Mouse (Mus musculus) kidney, postnatal 0 days (tissue): ENCODE results near the gene Samd14. TPM values are rescaled to one million over a fixed set of nuclear protein-coding genes. Genes with fewer than 3 reads are reported as not detected.

Experiments used
- ATAC-seq: fragments of 200-750 bp; cut with Nextera tagmentation; replicated peaks from 2 replicates; pipeline ENCODE4 v1.8.0; 2017; ENCODE audit warnings: low read depth, moderate number of reproducible peaks, moderate TSS enrichment, moderate library complexity; ENCODE audit not compliant: low FRiP score
- DNase-seq: peaks from one replicate; pipeline ENCODE4 v3.0.0-alpha.2; 2016; ENCODE audit warnings: low spot score
- H3K27ac ChIP-seq: fragments of 300-500 bp; sonication (generic); 2 replicates; pipeline ENCODE4 v1.5.1; 2014; ENCODE audit warnings: mild to moderate bottlenecking
- H3K27me3 ChIP-seq: fragments of 300-500 bp; sonication (generic); 2 replicates; pipeline ENCODE4 v1.6.1; 2014; ENCODE audit warnings: low read length, mixed read lengths; ENCODE audit not compliant: insufficient read depth
- H3K36me3 ChIP-seq: fragments of 300-500 bp; sonication (generic); 2 replicates; pipeline ENCODE4 v1.6.1; 2014; ENCODE audit warnings: low read length, mixed read lengths; ENCODE audit not compliant: insufficient read depth
- H3K4me1 ChIP-seq: fragments of 300-500 bp; sonication (generic); replicated peaks from 2 replicates; pipeline ENCODE4 v1.6.1; 2014; ENCODE audit warnings: antibody characterized with exemption, low read length, mixed read lengths; ENCODE audit not compliant: insufficient read depth
- H3K4me2 ChIP-seq: fragments of 300-500 bp; sonication (generic); 2 replicates; pipeline ENCODE4 v1.6.1; 2014; ENCODE audit warnings: mild to moderate bottlenecking, low read length, moderate library complexity, mixed read lengths
- H3K4me3 ChIP-seq: fragments of 300-500 bp; sonication (generic); replicated peaks from 2 replicates; pipeline ENCODE4 v1.5.1; 2014; ENCODE audit warnings: low read depth, low read length
- H3K9ac ChIP-seq: fragments of 300-500 bp; sonication (generic); 2 replicates; pipeline ENCODE4 v1.6.1; 2014; ENCODE audit warnings: low read depth, low read length
- H3K9me3 ChIP-seq: fragments of 300-500 bp; sonication (generic); replicated peaks from 2 replicates; pipeline ENCODE4 v1.6.1; 2016; ENCODE audit warnings: low read length, inconsistent platforms, mixed read lengths
- CTCF ChIP-seq: IDR thresholded peaks from 2 replicates; pipeline ENCODE4 v1.5.1; 2016; ENCODE audit warnings: antibody characterized with exemption, low read depth, mild to moderate bottlenecking, moderate library complexity
- WGBS: fragments of 180-500 bp; shearing (Covaris S2); extraction: QIAGEN DNeasy Blood & Tissue Kit; methylation state at CpG from one replicate; pipeline ENCODE4 v1.1.7; 2014; 5-methylcytosine and 5-hydroxymethylcytosine counted together
- polyA plus RNA-seq: library from polyadenylated mRNA; unstranded; fragments of >200 nt; fragmentation: Nextera tagmentation; extraction: Ambion mirVana; gene quantifications from 2 replicates; pipeline ENCODE4 v1.2.1, GENCODE M21; 2015

Samd14 gene
- polyA plus RNA-seq, 1 experiment from 2014 or later: 13.1 TPM

- Histone ChIP-seq H3K9me3 (no peaks in the 10 kb centered on the region), H3K27me3 (no peaks in the 10 kb centered on the region), H3K9ac (no peak overlapping the region; the same call in 1 of the 2 replicates), H3K27ac (no peak overlapping the region), H3K4me2 (no peak overlapping the region), H3K4me3 (no peak overlapping the region), H3K36me3 (0 out of 2 replicates have a peak, but pooled peaks cover 2% of the 10 kb centered on the region), H3K4me1 (peaks cover 25% of the 10 kb centered on the region)
- WGBS: 54% methylated on average over 3 of the region's 3 CpGs
- ATAC-seq (no peak), DNase-seq (no peak)
- TF ChIP-seq CTCF: no peak
Observed at GRCm38 (mm10) chr11:95012487-95012886, 2.8 kb downstream of the Samd14 start.

- no peak for DNase-seq
- no peak for ATAC-seq
- H3K4me2 ChIP-seq: no peak overlapping the region
- no peak for TF ChIP-seq CTCF
- 0 out of 2 replicates have a peak, but pooled peaks cover 14% of the 10 kb centered on the region for H3K4me1 ChIP-seq
- H3K9ac ChIP-seq: no peak overlapping the region
- WGBS: 88% methylated on average over 3 of the region's 3 CpGs
- H3K27me3 ChIP-seq: no peaks in the 10 kb centered on the region
- no peak overlapping the region for H3K4me3 ChIP-seq
- 0 out of 2 replicates have a peak, but pooled peaks cover 2% of the 10 kb centered on the region for H3K36me3 ChIP-seq
- no peak overlapping the region for H3K27ac ChIP-seq
- no peaks in the 10 kb centered on the region for H3K9me3 ChIP-seq
Observed at GRCm38 (mm10) chr11:95015484-95015883, 5.8 kb downstream of the Samd14 start.

- Histone ChIP-seq H3K36me3 (peaks cover 14% of the 10 kb centered on the region; the same call in 1 of the 2 replicates), H3K27me3 (no peaks in the 10 kb centered on the region), H3K9ac (no peak overlapping the region), H3K27ac (no peak overlapping the region), H3K4me3 (no peak overlapping the region), H3K4me2 (no peak overlapping the region), H3K9me3 (no peaks in the 10 kb centered on the region), H3K4me1 (peaks cover 21% of the 10 kb centered on the region; the same call in 1 of the 2 replicates)
- WGBS: 86% methylated on average over 10 of the region's 10 CpGs
- no peak for ATAC-seq
- no peak for DNase-seq
- peak; percentile 56 for TF ChIP-seq CTCF
Observed at GRCm38 (mm10) chr11:95022237-95022992, 12.7 kb downstream of the Samd14 start.

- Histone ChIP-seq H3K4me3 (no peak overlapping the region), H3K4me1 (peaks cover 21% of the 10 kb centered on the region; the same call in 1 of the 2 replicates), H3K4me2 (no peak overlapping the region), H3K27ac (no peak overlapping the region), H3K9ac (no peak overlapping the region), H3K9me3 (no peaks in the 10 kb centered on the region), H3K27me3 (no peaks in the 10 kb centered on the region), H3K36me3 (peaks cover 14% of the 10 kb centered on the region; the same call in 1 of the 2 replicates)
- DNase-seq: no peak
- TF ChIP-seq CTCF: no peak
- ATAC-seq: no peak
- WGBS: 94% methylated on average over 9 of the region's 9 CpGs
Observed at GRCm38 (mm10) chr11:95023481-95023880, 13.8 kb downstream of the Samd14 start.

- Histone ChIP-seq H3K9ac (no peak overlapping the region), H3K4me3 (no peak overlapping the region), H3K4me2 (no peak overlapping the region), H3K27me3 (no peaks in the 10 kb centered on the region), H3K27ac (peak overlapping the region; percentile 47), H3K9me3 (no peaks in the 10 kb centered on the region), H3K4me1 (peaks cover 21% of the 10 kb centered on the region; the same call in 1 of the 2 replicates), H3K36me3 (peaks cover 14% of the 10 kb centered on the region; the same call in 1 of the 2 replicates)
- DNase-seq: peak; percentile 46
- peak; percentile 8; the same call in 1 of the 2 replicates for ATAC-seq
- WGBS: 43% methylated on average over 29 of the region's 29 CpGs
- no peak for TF ChIP-seq CTCF
Observed at GRCm38 (mm10) chr11:95024439-95025184, 14.9 kb downstream of the Samd14 start.
